Mouse (Mus musculus) cerebral cortex, adult 2 months (tissue): Measurements from ENCODE around the gene Gpatch11.

Experiments
- WGBS: fragments of 180-500 bp; shearing (Covaris S2); methylation state at CpG from one replicate; pipeline ENCODE4 v1.1.7; 2018; 5-methylcytosine and 5-hydroxymethylcytosine counted together

The Gpatch11 gene

GRCm38 (mm10) chr17:78895394-78895793 is 60.0 kb downstream of the Gpatch11 start:
- 12% methylated on average over 8 of the region's 8 CpGs for WGBS
